Mouse (Mus musculus) liver, adult 2 months (tissue): ENCODE data around the gene Ccdc60. TPM values are rescaled to one million over a fixed set of nuclear protein-coding genes. Genes with fewer than 3 reads are reported as not detected.

Experiments used
- DNase-seq: peaks from one replicate; pipeline ENCODE4 v3.0.0-alpha.2; 2011; ENCODE audit warnings: low read depth, low spot score; ENCODE audit errors: extremely low read depth
- H3K27ac ChIP-seq: fragments of 200-500 bp; replicated peaks from 2 replicates; pipeline ENCODE4 v1.5.1; 2012; ENCODE audit warnings: low read depth, mild to moderate bottlenecking, control low read depth, inconsistent platforms, low read length; ENCODE audit not compliant: insufficient read depth
- H3K27me3 ChIP-seq: fragments of 200-500 bp; 2 replicates; pipeline ENCODE4 v1.6.1; 2012; ENCODE audit warnings: mild to moderate bottlenecking, moderate library complexity, low read length, inconsistent platforms; ENCODE audit not compliant: control insufficient read depth, insufficient read depth
- H3K36me3 ChIP-seq: fragments of 200-500 bp; 2 replicates; pipeline ENCODE4 v1.6.1; 2012; ENCODE audit warnings: low read length, inconsistent platforms; ENCODE audit not compliant: control insufficient read depth, insufficient read depth
- H3K4me1 ChIP-seq: fragments of 200-500 bp; 2 replicates; pipeline ENCODE4 v1.6.1; 2011; ENCODE audit warnings: low read length; ENCODE audit not compliant: control insufficient read depth, insufficient read depth
- H3K4me3 ChIP-seq: fragments of 200-500 bp; 2 replicates; pipeline ENCODE4 v1.5.1; 2011; ENCODE audit warnings: low read depth, mild to moderate bottlenecking, control low read depth, low read length, moderate library complexity; ENCODE audit not compliant: insufficient read depth
- H3K79me2 ChIP-seq: fragments of 200-500 bp; 2 replicates; pipeline ENCODE4 v1.6.1; 2012; ENCODE audit warnings: inconsistent platforms, mild to moderate bottlenecking, low read length, moderate library complexity; ENCODE audit not compliant: control insufficient read depth, insufficient read depth
- H3K9ac ChIP-seq: fragments of 200-500 bp; 2 replicates; pipeline ENCODE4 v1.6.1; 2012; ENCODE audit warnings: low read depth, mild to moderate bottlenecking, control low read depth, inconsistent platforms, low read length
- CTCF ChIP-seq: fragments of 200-500 bp; IDR thresholded peaks from 2 replicates; pipeline ENCODE4 v1.5.1; 2011; ENCODE audit warnings: low read depth, low read length, control low read depth
- POLR2A ChIP-seq: fragments of 200-500 bp; IDR thresholded peaks from 2 replicates; pipeline ENCODE4 v1.6.1; 2011; ENCODE audit warnings: low read length, control low read depth; ENCODE audit not compliant: insufficient read depth; ENCODE audit errors: extremely low read depth
- WGBS: fragments of 180-500 bp; shearing (Covaris S2); methylation state at CpG from one replicate; pipeline ENCODE4 v1.1.7; 2018; 5-methylcytosine and 5-hydroxymethylcytosine counted together
- polyA plus RNA-seq: library from polyadenylated mRNA; depleted of rRNA; stranded (reverse); fragments of >200 nt; gene quantifications from 2 replicates; pipeline ENCODE4 v1.2.3, GENCODE M21; 2012
- total RNA-seq: library from RNA; depleted of rRNA; stranded (reverse); fragments of >200 nt; gene quantifications from 2 replicates; pipeline ENCODE4 v1.2.3, GENCODE M21; 2014

Ccdc60 gene
- total and polyA plus RNA-seq, 2 experiments = not detected

GRCm38 (mm10) chr5:116202692-116203091 lies 86.1 kb downstream of the Ccdc60 start:
- TF ChIP-seq POLR2A = no peak
- no peak for TF ChIP-seq CTCF
- DNase-seq = no peak
- Histone ChIP-seq H3K4me3 (no peak overlapping the region), H3K27ac (no peak overlapping the region), H3K79me2 (no peaks in the 10 kb centered on the region), H3K4me1 (no peaks in the 10 kb centered on the region), H3K36me3 (no peaks in the 10 kb centered on the region), H3K9ac (no peak overlapping the region), H3K27me3 (no peaks in the 10 kb centered on the region)
- WGBS = 89% methylated on average over 5 of the region's 5 CpGs

- no peaks in the 10 kb centered on the region for H3K4me1 ChIP-seq
- no peaks in the 10 kb centered on the region for H3K36me3 ChIP-seq
- 39% methylated on average over 11 of the region's 11 CpGs for WGBS
- H3K9ac ChIP-seq = no peak overlapping the region
- H3K27me3 ChIP-seq = no peaks in the 10 kb centered on the region
- H3K4me3 ChIP-seq = no peak overlapping the region
- no peaks in the 10 kb centered on the region for H3K79me2 ChIP-seq
- no peak overlapping the region for H3K27ac ChIP-seq
- no peak for DNase-seq
- TF ChIP-seq CTCF = no peak
Measured at GRCm38 (mm10) chr5:116194499-116194898, 94.3 kb downstream of the Ccdc60 start.

GRCm38 (mm10) chr5:116192693-116193092 lies 96.1 kb downstream of the Ccdc60 start:
- WGBS = 63% methylated on average over 9 of the region's 9 CpGs
- Histone ChIP-seq H3K79me2 (no peaks in the 10 kb centered on the region), H3K4me3 (no peak overlapping the region), H3K36me3 (no peaks in the 10 kb centered on the region), H3K27ac (no peak overlapping the region), H3K27me3 (no peaks in the 10 kb centered on the region), H3K9ac (no peak overlapping the region), H3K4me1 (no peaks in the 10 kb centered on the region)
- DNase-seq = no peak
- TF ChIP-seq POLR2A = no peak
- no peak for TF ChIP-seq CTCF

GRCm38 (mm10) chr5:116191596-116191995 lies 97.2 kb downstream of the Ccdc60 start:
- H3K9ac ChIP-seq = no peak overlapping the region
- WGBS = 85% methylated on average over 3 of the region's 3 CpGs
- H3K27me3 ChIP-seq = no peaks in the 10 kb centered on the region
- no peaks in the 10 kb centered on the region for H3K36me3 ChIP-seq
- H3K4me3 ChIP-seq = no peak overlapping the region
- no peaks in the 10 kb centered on the region for H3K79me2 ChIP-seq
- TF ChIP-seq POLR2A (no peak), CTCF (no peak)
- no peak overlapping the region for H3K27ac ChIP-seq
- no peaks in the 10 kb centered on the region for H3K4me1 ChIP-seq
- DNase-seq = no peak

GRCm38 (mm10) chr5:116189818-116190217 lies 99.0 kb downstream of the Ccdc60 start:
- DNase-seq = no peak
- WGBS = 37% methylated on average over 6 of the region's 6 CpGs

GRCm38 (mm10) chr5:116180594-116180993 lies 108.2 kb downstream of the Ccdc60 start:
- no peak overlapping the region for H3K9ac ChIP-seq
- TF ChIP-seq CTCF (no peak), POLR2A (no peak)
- H3K4me3 ChIP-seq = no peak overlapping the region
- no peaks in the 10 kb centered on the region for H3K4me1 ChIP-seq
- no peaks in the 10 kb centered on the region for H3K79me2 ChIP-seq
- H3K27ac ChIP-seq = no peak overlapping the region
- H3K36me3 ChIP-seq = no peaks in the 10 kb centered on the region
- no peaks in the 10 kb centered on the region for H3K27me3 ChIP-seq
- DNase-seq = no peak
- 21% methylated on average over 13 of the region's 13 CpGs for WGBS

More at GRCm38 (mm10) chr5:116189818-116190217, 99.0 kb downstream of the Ccdc60 start:
- Histone ChIP-seq H3K36me3 (no peaks in the 10 kb centered on the region), H3K79me2 (no peaks in the 10 kb centered on the region), H3K27me3 (no peaks in the 10 kb centered on the region), H3K9ac (no peak overlapping the region), H3K4me3 (no peak overlapping the region), H3K27ac (no peak overlapping the region), H3K4me1 (no peaks in the 10 kb centered on the region)
- TF ChIP-seq POLR2A (no peak), CTCF (no peak)
